Comparison of ENCODE assay signal across 10 mouse cellular contexts in the genomic region with DNA sequence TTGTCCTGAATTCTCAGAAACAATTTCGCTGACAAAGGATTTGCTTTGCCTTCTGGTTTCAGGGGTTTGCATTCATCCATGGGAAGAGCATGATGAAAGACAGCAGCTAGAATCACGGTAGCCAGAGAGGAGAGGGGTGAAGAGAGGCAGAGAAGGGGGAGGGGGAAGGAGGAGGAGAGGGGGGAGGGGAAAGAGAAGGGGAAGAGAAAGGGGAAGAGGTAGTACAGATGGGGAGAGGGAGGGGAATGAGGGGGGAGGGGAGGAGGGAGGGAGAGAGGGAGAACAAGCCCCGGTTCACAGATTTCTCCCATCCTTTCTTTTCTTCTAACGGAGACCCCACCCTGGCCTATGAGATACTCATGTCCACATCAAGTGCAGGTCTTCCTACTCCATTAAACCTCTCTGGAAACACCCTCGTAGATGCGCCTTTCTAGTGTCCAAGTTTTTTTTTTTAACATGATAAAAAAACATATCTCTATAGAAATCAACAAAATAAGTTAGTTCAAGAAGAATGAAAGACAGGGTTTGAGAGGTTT.
DNase-seq lines count a peak whose midpoint lies in the region; ATAC-seq lines count a peak whose summit lies in the region.
"Had no signal": no experiment of that assay in that cellular context is flagged by ENCODE, and none has a peak within 500 bp of the region (broad histone marks: within the 10 kb centered on the region; RNA-seq: fewer than 3 reads in every experiment).

No protein-coding gene starts in this region.

- H3K27me3 ChIP-seq in kidney, embryonic 15.5 days, result no peaks in the 10 kb centered on the region
- peaks cover 33% of the 10 kb centered on the region; the same call in 1 of the 2 replicates for H3K27me3 ChIP-seq in forebrain, embryonic 15.5 days
- no peaks in the 10 kb centered on the region for H3K27me3 ChIP-seq in limb, embryonic 11.5 days (ENCODE audit: control insufficient read depth, insufficient read depth, low read length)
- 0 out of 2 replicates have a peak, but pooled peaks cover 5% of the 10 kb centered on the region for H3K27me3 ChIP-seq in neural tube, embryonic 15.5 days (replicated peaks)

- 0 out of 2 replicates have a peak overlapping the region, but pooled peaks have one; percentile 9 for H3K4me3 ChIP-seq in kidney, embryonic 15.5 days (replicated peaks)
- H3K4me3 ChIP-seq in forebrain, embryonic 15.5 days, result no peak overlapping the region
- no peak overlapping the region for H3K4me3 ChIP-seq in limb, embryonic 11.5 days (ENCODE audit: low read depth, low read length)
- no peak overlapping the region for H3K4me3 ChIP-seq in neural tube, embryonic 15.5 days (replicated peaks)

- no peaks in the 10 kb centered on the region for H3K36me3 ChIP-seq in kidney, embryonic 15.5 days
- no peaks in the 10 kb centered on the region for H3K36me3 ChIP-seq in forebrain, embryonic 15.5 days
- H3K36me3 ChIP-seq in limb, embryonic 11.5 days (ENCODE audit: control insufficient read depth, insufficient read depth, low read length), result no peaks in the 10 kb centered on the region
- H3K36me3 ChIP-seq in neural tube, embryonic 15.5 days, result no peaks in the 10 kb centered on the region
- H3K36me3 ChIP-seq: G1E had no signal

- peaks cover 32% of the 10 kb centered on the region for H3K4me1 ChIP-seq in kidney, embryonic 15.5 days
- peaks cover 15% of the 10 kb centered on the region for H3K4me1 ChIP-seq in forebrain, embryonic 15.5 days
- H3K4me1 ChIP-seq in limb, embryonic 11.5 days (ENCODE audit: control insufficient read depth, insufficient read depth, low read length), result peaks cover 9% of the 10 kb centered on the region
- H3K4me1 ChIP-seq in neural tube, embryonic 15.5 days, result peaks cover 40% of the 10 kb centered on the region

- DNase-seq in kidney, adult 18-20 months, result no peak
- no peak for DNase-seq in limb, embryonic 11.5 days (ENCODE audit: low spot score)
- DNase-seq in ovary, adult 18-20 months (ENCODE audit: low spot score), result no peak
- no peak for DNase-seq in right cerebral cortex, postnatal 10 days (ENCODE audit: low spot score in 2 of 2)
- DNase-seq: cerebellum, adult 9-11 months had no signal

- peak overlapping the region; percentile 46; the same call in 1 of the 2 replicates for H3K4me2 ChIP-seq in kidney, embryonic 15.5 days
- peak overlapping the region; percentile 30 for H3K4me2 ChIP-seq in forebrain, embryonic 15.5 days (replicated peaks)
- no peak overlapping the region for H3K4me2 ChIP-seq in limb, embryonic 11.5 days (ENCODE audit: low read depth, severe bottlenecking)
- peak overlapping the region; percentile 35 for H3K4me2 ChIP-seq in neural tube, embryonic 15.5 days

- H3K9ac ChIP-seq in kidney, embryonic 15.5 days, result no peak overlapping the region
- no peak overlapping the region for H3K9ac ChIP-seq in forebrain, embryonic 15.5 days (replicated peaks)
- no peak overlapping the region for H3K9ac ChIP-seq in limb, embryonic 11.5 days (ENCODE audit: low read length)
- H3K9ac ChIP-seq in neural tube, embryonic 15.5 days (replicated peaks), result 0 out of 2 replicates have a peak overlapping the region, but pooled peaks have one; percentile 15

- no peak for ATAC-seq in kidney, embryonic 15.5 days (replicated peaks; ENCODE audit: low FRiP score)
- ATAC-seq in forebrain, embryonic 15.5 days (replicated peaks), result no peak
- no peak for ATAC-seq in limb, embryonic 11.5 days (ENCODE audit: insufficient number of reproducible peaks, low FRiP score, low TSS enrichment, low read depth)
- ATAC-seq in neural tube, embryonic 15.5 days (ENCODE audit: low FRiP score), result no peak
- no peak for ATAC-seq in frontal cortex, adult (ENCODE audit: low TSS enrichment)

- no peaks in the 10 kb centered on the region for H3K9me3 ChIP-seq in kidney, embryonic 15.5 days (replicated peaks)
- no peaks in the 10 kb centered on the region for H3K9me3 ChIP-seq in forebrain, embryonic 15.5 days
- H3K9me3 ChIP-seq in limb, embryonic 11.5 days (ENCODE audit: control insufficient read depth, low read length), result no peaks in the 10 kb centered on the region
- no peaks in the 10 kb centered on the region for H3K9me3 ChIP-seq in neural tube, embryonic 15.5 days (replicated peaks)

- peak overlapping the region; percentile 71; the same call in 1 of the 2 replicates for H3K27ac ChIP-seq in kidney, embryonic 15.5 days
- H3K27ac ChIP-seq in forebrain, embryonic 15.5 days (replicated peaks), result no peak overlapping the region
- 0 out of 2 replicates have a peak overlapping the region, but pooled peaks have one; percentile 36 for H3K27ac ChIP-seq in limb, embryonic 11.5 days (replicated peaks; ENCODE audit: low read depth, low read length)
- H3K27ac ChIP-seq in neural tube, embryonic 15.5 days (replicated peaks), result peak overlapping the region; percentile 80

- WGBS in kidney, embryonic 15.5 days, result 37% methylated on average over 6 of the region's 6 CpGs
- WGBS in forebrain, embryonic 15.5 days, result 12% methylated on average over 6 of the region's 6 CpGs
- WGBS in limb, embryonic 11.5 days, result 47% methylated on average over 6 of the region's 6 CpGs
- 24% methylated on average over 6 of the region's 6 CpGs for WGBS in neural tube, embryonic 15.5 days
